Mouse (Mus musculus): ENCODE results near the gene Capn12. TPM values are rescaled to one million over a fixed set of nuclear protein-coding genes. Genes with fewer than 3 reads are reported as not detected.
"Not testable (repeated sequence)": the region's sequence is repeated elsewhere in the genome, so short reads cannot be mapped to it uniquely, and the experiment has no call there.

The Capn12 gene
- polyA plus RNA-seq, 1 experiment: 1.2 TPM

DNA sequence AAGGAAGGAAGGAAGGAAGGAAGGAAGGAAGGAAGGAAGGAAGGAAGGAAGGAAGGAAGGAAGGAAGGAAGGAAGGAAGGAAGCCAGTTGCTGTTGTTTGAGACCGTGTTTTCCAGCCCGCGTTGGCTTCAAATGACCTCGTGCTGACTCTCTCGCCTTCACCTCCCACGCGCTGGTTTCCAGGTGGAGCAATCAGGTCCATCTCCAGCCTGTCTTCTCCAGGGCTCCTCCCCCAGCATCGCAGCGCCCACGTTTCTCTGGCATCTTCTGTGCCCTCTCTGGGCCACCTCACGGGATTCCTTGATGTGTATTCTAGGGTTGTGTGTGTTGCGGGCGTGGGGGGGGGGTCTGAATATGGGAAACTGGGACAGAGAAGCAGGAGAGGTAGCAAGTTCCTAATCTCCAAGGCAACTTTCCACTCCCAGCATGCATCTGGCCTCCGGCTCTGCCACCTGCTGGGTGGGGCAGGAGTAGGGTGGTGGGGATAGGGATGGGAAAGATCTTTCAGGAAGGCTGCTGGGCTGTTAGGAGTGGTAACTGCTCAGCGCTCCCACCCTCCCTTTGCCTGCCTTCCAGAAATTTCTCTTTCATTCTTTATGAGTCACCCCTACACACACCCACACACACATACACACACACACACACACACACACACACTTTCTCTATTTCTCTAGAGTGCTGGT, 18.3 kb upstream of the Capn12 start:
- Histone ChIP-seq H3K4me1 (ENCODE audit: control insufficient read depth, insufficient read depth, low read length) (peaks cover 6% of the 10 kb centered on the region), H3K4me3 (ENCODE audit: insufficient read depth, low read length) (no peak overlapping the region)

DNA sequence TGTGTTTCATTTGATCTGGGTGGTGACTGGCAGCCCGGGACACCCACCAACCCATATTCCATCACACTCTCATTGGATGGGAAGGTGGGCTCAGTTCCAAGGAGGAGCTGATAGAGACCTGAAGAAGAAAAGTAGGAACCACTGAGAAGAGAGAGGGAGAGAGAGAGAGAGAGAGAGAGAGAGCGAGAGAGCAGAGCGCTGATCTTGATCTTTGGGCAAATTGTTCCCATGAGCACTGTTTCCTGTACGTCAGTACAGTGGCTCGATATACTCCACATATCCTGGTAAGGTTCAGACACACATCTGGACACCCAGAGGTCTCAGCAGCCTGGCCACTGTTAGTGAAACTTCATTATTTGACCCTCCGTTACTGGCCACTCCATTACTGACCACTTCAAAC, 17.7 kb upstream of the Capn12 start, which contains the start of gene Lgals7:
Gene Lgals7 (plus strand): TSS at position 314 of the 400 bp plus-strand sequence.
- Histone ChIP-seq H3K4me3 (ENCODE audit: insufficient read depth, low read length) (no peak within 1 kb of the TSS), H3K27ac (ENCODE audit: insufficient read depth, low read length) (no peak within 1 kb of the TSS), H3K4me1 (ENCODE audit: control insufficient read depth, insufficient read depth, low read length) (peaks cover 6% of the 10 kb centered on the region)
- TF ChIP-seq CTCF (IDR thresholded peaks at IDR 0.05; ENCODE audit: extremely low read depth, insufficient read depth, low read length) (no peak), POLR2A (IDR thresholded peaks at IDR 0.05; ENCODE audit: extremely low read depth, insufficient read depth, low read length) (no peak)

More for the DNA sequence above, 18.3 kb upstream of the Capn12 start:
- no peak overlapping the region for H3K27ac ChIP-seq (ENCODE audit: insufficient read depth, low read length)
- TF ChIP-seq POLR2A (IDR thresholded peaks at IDR 0.05; ENCODE audit: extremely low read depth, insufficient read depth, low read length) (no peak), CTCF (IDR thresholded peaks at IDR 0.05; ENCODE audit: extremely low read depth, insufficient read depth, low read length) (no peak)

DNA sequence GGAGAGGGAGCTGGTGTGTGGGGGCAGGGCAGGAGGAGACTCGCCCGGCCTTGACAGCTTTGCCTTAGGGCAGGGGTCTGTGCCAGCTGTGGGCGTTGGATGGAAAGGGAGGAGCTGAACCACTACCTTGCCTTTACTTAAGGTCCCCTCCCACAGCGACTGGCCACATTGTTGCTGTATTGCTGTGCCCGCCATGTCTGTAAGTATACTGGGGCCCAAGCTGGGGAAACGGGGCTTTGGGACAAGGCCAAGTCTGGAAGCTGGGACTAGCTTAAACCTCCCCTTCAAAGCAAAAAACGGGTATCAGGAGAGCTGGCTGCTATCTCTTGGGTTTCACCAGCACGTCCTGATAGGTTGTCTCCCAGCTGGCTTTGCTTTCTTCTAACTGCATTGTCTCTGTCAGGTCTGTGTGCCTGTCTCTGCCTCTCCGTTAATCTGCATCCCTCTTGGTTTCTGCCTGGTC, 16.9 kb upstream of the Capn12 start:
- Histone ChIP-seq H3K27ac (ENCODE audit: insufficient read depth, low read length) (no peak overlapping the region), H3K4me1 (ENCODE audit: control insufficient read depth, insufficient read depth, low read length) (peaks cover 6% of the 10 kb centered on the region), H3K4me3 (ENCODE audit: insufficient read depth, low read length) (no peak overlapping the region)
- TF ChIP-seq POLR2A (IDR thresholded peaks at IDR 0.05; ENCODE audit: extremely low read depth, insufficient read depth, low read length) (no peak), CTCF (IDR thresholded peaks at IDR 0.05; ENCODE audit: extremely low read depth, insufficient read depth, low read length) (no peak)

DNA sequence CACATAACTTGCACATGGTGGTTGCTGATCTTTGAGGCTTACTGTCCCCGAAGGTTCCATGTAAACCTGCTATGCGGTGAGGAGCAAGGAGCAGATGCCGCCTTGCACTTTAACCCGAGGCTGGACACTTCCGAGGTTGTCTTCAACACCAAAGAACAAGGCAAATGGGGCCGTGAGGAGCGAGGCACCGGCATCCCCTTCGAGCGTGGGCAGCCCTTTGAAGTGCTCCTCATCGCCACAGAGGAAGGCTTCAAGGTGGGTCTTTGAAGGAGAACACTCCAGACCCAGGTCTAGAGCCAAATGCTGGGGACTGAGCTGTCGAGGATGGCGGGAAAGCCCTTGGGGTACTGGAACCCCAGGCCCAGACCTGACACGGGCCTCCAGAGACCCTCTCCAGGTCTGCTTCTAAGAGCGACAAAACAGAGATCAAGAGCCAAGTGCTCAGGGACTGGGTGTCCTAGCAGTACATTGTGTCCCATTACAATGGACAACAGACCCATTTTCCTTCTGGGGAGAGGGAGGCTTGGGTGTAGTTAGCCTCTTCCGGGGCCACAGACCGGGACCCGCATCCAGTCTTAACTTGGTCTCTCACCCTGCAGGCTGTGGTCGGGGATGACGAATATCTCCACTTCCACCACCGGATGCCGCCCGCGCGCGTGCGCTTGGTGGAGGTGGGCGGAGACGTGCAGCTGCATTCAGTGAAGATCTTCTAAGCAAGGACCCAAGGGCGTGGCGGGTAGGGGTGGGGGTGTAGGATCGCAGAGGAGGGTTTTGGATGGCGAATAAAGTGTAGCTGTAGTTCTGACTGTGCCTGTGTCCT, 15.5 kb upstream of the Capn12 start:
- Histone ChIP-seq H3K27ac (ENCODE audit: insufficient read depth, low read length) (peak overlapping the region; percentile 67; the same call in 1 of the 2 replicates), H3K4me3 (ENCODE audit: insufficient read depth, low read length) (no peak overlapping the region)
- TF ChIP-seq POLR2A (IDR thresholded peaks at IDR 0.05; ENCODE audit: extremely low read depth, insufficient read depth, low read length) (no peak), CTCF (IDR thresholded peaks at IDR 0.05; ENCODE audit: extremely low read depth, insufficient read depth, low read length) (no peak)

DNA sequence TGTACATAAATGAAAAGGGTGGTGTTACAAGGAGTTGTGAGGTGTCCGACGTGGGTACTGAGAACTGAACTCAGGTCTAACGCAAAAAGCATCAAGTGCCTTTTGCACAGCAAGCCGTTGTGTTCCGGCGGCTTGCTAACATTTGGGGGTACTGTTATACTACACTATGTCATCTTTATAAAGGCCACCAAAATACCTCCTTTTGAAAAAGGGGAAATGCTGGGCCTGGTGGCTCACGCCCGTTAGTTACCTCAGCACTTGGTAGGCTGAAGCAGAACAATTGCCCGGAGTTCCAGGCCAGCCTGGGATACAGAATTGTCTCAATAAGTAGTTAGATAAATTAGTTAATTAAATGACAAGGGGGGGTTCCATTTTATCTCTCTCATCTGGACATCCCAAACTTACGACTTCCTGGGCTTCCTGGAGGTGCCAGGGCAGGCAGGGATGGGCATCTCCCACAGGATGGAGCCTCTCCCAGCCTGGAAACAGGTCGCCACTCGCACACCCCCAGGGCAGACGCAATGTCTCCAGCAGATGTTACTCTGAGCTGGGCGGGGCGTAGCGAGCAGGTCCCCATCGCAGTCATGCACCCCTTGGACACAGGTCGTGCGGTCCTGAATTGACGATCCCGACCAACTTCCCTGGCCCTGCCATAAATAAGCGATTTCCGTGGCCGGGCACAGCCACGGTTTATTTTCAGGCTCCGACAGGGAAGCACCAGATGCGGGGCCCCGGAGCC, 14.3 kb upstream of the Capn12 start:
- Histone ChIP-seq H3K4me3 (ENCODE audit: insufficient read depth, low read length) (no peak overlapping the region), H3K27ac (ENCODE audit: insufficient read depth, low read length) (no peak overlapping the region), H3K4me1 (ENCODE audit: control insufficient read depth, insufficient read depth, low read length) (peaks cover 6% of the 10 kb centered on the region)
- TF ChIP-seq CTCF (IDR thresholded peaks at IDR 0.05; ENCODE audit: extremely low read depth, insufficient read depth, low read length) (no peak), POLR2A (IDR thresholded peaks at IDR 0.05; ENCODE audit: extremely low read depth, insufficient read depth, low read length) (no peak)

More for the DNA sequence above, 15.5 kb upstream of the Capn12 start:
- H3K4me1 ChIP-seq (ENCODE audit: control insufficient read depth, insufficient read depth, low read length): peaks cover 6% of the 10 kb centered on the region

DNA sequence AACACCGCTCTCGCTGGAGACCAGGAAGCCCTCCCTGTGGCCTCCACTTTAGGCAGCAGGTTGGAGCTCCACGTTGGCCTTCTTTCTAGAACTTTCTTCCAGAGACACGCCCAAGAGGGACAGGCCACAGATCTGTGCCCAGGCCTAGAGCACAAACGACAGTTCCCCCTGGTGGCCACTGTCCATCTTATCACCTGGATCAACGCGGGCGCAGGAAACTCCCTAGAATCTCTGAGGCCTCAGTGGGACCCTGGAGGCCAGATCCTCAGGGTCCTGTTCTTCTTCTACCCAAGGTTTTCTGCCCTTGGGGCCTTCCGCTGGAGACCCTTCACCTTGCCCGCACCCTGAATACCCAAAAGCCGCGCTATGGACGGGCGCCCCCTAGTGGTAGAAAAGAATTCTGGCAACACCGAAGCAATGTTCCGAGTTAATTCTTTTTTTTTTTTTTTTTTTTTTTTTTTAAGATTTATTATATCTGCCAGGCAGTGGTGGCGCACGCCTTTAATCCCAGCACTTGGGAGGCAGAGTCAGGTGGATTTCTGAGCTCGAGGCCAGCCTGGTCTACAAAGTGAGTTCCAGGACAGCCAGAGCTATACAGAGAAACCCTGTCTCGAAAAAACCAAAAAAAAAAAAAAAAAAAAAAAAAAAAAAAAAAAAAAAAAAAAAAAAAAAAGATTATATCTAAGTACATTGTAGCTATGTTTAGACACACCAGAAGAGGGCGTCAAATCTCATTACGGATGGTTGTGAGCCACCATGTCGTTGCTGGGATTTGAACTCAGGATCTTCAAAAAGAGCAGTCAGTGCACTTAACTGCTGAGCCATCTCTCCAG, 13.5 kb upstream of the Capn12 start:
- H3K4me1 ChIP-seq (ENCODE audit: control insufficient read depth, insufficient read depth, low read length); H3K27ac ChIP-seq (ENCODE audit: insufficient read depth, low read length): not testable (repeated sequence)
- 0 out of 2 replicates have a peak overlapping the region, but pooled peaks have one; percentile 14 for H3K4me3 ChIP-seq (ENCODE audit: insufficient read depth, low read length)
- peak; percentile 47; the same call in 1 of the 2 replicates for TF ChIP-seq CTCF (IDR thresholded peaks at IDR 0.05; ENCODE audit: extremely low read depth, insufficient read depth, low read length)

DNA sequence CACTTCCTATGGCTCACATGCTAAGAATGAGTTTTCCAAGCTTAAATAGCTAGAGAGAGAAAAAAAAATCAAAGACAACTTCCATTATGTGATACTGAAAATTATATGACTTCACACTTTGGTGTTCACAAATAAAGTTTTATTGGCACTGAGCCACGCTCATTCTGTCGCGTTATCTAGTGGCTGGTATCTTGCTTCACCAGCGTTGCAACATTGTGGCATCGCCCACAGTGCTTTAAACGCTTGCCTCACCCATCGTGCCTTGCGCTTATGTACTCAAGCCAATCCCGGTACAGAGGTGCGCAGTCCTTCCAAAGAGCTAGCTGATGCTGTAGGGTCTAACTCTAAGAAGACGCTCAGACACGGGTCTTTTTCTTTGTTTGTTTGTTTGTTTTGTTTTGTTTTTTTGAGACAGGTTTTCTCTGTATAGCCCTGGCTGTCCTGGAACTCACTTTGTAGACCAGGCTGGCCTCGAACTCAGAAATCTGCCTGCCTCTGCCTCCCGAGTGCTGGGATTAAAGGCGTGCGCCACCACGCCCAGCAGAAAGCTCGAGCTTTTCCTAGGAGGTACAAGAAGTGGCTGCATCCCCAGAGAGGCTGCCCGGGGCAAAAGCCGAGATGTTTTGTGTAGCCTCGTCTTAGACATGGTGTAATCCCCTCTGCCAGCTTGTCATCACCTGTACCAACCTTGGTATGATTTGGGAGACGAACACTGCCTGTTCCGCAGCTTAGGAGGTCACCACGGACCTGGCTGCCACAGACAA, 10.1 kb upstream of the Capn12 start:
- H3K4me1 ChIP-seq (ENCODE audit: control insufficient read depth, insufficient read depth, low read length): no peaks in the 10 kb centered on the region
- no peak overlapping the region for H3K4me3 ChIP-seq (ENCODE audit: insufficient read depth, low read length)
- no peak overlapping the region for H3K27ac ChIP-seq (ENCODE audit: insufficient read depth, low read length)
- TF ChIP-seq POLR2A (IDR thresholded peaks at IDR 0.05; ENCODE audit: extremely low read depth, insufficient read depth, low read length) (no peak), CTCF (IDR thresholded peaks at IDR 0.05; ENCODE audit: extremely low read depth, insufficient read depth, low read length) (no peak)

DNA sequence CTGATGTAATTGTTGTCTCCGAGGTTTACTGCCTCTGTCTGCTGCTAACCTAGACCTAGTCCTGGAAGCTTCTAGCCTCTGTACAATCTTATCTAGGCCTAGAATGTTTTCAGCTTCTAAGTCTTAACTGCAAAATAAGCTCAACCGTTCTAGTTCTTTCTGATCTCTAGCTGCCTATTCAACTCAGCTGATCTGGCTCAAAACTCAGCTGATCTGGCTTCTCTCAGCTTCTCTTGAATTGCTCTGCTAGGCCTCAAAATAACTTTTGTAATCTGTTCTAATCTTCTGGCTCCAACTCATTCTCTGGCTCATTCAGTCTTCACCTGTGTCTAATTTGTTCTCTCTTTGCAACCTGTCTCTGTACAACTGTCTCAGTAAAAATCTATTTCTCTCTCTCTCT, 6.7 kb upstream of the Capn12 start:
- Histone ChIP-seq H3K4me1 (ENCODE audit: control insufficient read depth, insufficient read depth, low read length) (no peaks in the 10 kb centered on the region), H3K4me3 (ENCODE audit: insufficient read depth, low read length) (no peak overlapping the region), H3K27ac (ENCODE audit: insufficient read depth, low read length) (no peak overlapping the region)
- TF ChIP-seq CTCF (IDR thresholded peaks at IDR 0.05; ENCODE audit: extremely low read depth, insufficient read depth, low read length): no peak
- no peak for TF ChIP-seq POLR2A (IDR thresholded peaks at IDR 0.05; ENCODE audit: extremely low read depth, insufficient read depth, low read length)

Measured in cortical plate, adult 2 months (tissue).